18 mouse cellular contexts compared by ENCODE assay signal in the genomic region with DNA sequence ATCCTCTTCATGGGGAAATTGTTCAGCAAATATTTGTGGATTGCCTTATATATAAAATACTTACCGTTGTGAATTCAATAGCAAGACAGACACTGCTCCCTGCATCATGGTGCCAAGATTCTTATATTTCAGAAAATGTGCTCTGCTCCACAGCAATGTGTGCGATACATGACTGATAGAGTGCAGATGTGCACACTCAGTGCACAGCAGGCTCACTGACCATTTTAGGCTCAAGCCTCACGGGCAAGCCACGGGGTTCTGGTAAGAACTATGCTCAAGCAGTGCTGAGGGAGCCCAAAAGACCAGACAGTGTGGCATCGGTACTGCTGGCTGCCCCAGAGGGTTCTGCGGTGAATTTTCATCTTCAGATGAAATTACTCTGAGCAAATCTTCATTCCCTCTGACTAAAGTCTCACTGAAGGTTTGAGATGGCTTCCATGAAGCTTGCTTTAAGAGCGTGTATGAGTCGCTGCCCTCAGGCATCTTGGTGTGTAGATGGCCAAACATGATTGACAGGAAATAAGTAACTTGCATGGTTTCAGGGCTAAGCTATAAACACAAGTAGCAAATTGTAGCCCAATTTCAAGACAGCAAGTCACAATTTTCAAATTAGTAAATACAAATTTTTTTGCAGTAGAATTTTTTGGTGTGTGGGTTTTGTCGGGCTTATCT.
A peak's percentile ranks its signal among the peaks of the same experiment; 100 is the strongest.
DNase-seq lines count a peak whose midpoint lies in the region; ATAC-seq and TF ChIP-seq lines count a peak whose summit lies in the region.
"Had no signal": no experiment of that assay in that cellular context is flagged by ENCODE, and none has a peak within 500 bp of the region (broad histone marks: within the 10 kb centered on the region; RNA-seq: fewer than 3 reads in every experiment).

No protein-coding gene starts in this region.

- 77% methylated on average over 9 of the region's 9 CpGs for WGBS in hindbrain, embryonic 10.5 days
- WGBS in hindbrain, embryonic 16.5 days = 82% methylated on average over 9 of the region's 9 CpGs
- WGBS in stomach, embryonic 16.5 days = 72% methylated on average over 9 of the region's 9 CpGs
- 74% methylated on average over 9 of the region's 9 CpGs for WGBS in stomach, postnatal 0 days
- 60% methylated on average over 9 of the region's 9 CpGs for WGBS in embryonic facial prominence, embryonic 11.5 days

- H3K27ac ChIP-seq in hindbrain, embryonic 10.5 days = 0 out of 2 replicates have a peak overlapping the region, but pooled peaks have one; percentile 17
- no peak overlapping the region for H3K27ac ChIP-seq in hindbrain, embryonic 16.5 days (ENCODE audit: low read depth, low read length)
- 0 out of 2 replicates have a peak overlapping the region, but pooled peaks have one; percentile 12 for H3K27ac ChIP-seq in stomach, embryonic 16.5 days (ENCODE audit: low read length)
- no peak overlapping the region for H3K27ac ChIP-seq in stomach, postnatal 0 days (replicated peaks)
- H3K27ac ChIP-seq in embryonic facial prominence, embryonic 11.5 days (replicated peaks; ENCODE audit: low read depth, low read length) = no peak overlapping the region; the same call in 1 of the 2 replicates
- H3K27ac ChIP-seq: forebrain, embryonic 12.5 days; heart, embryonic 10.5 days; liver, embryonic 13.5 days; macrophage had no signal

- no peaks in the 10 kb centered on the region for H3K36me3 ChIP-seq in hindbrain, embryonic 10.5 days
- no peaks in the 10 kb centered on the region for H3K36me3 ChIP-seq in hindbrain, embryonic 16.5 days (ENCODE audit: control insufficient read depth, insufficient read depth, low read length)
- no peaks in the 10 kb centered on the region for H3K36me3 ChIP-seq in stomach, embryonic 16.5 days (ENCODE audit: control insufficient read depth, insufficient read depth, low read length)
- no peaks in the 10 kb centered on the region for H3K36me3 ChIP-seq in stomach, postnatal 0 days (ENCODE audit: control insufficient read depth, insufficient read depth, low read length)
- no peaks in the 10 kb centered on the region for H3K36me3 ChIP-seq in embryonic facial prominence, embryonic 11.5 days (replicated peaks; ENCODE audit: control insufficient read depth, insufficient read depth, low read depth, low read length)
- H3K36me3 ChIP-seq: forebrain, embryonic 12.5 days; G1E; heart, embryonic 10.5 days; liver, embryonic 13.5 days had no signal

- no peak overlapping the region for H3K4me3 ChIP-seq in hindbrain, embryonic 10.5 days
- no peak overlapping the region for H3K4me3 ChIP-seq in hindbrain, embryonic 16.5 days (ENCODE audit: low read length)
- no peak overlapping the region for H3K4me3 ChIP-seq in stomach, embryonic 16.5 days (replicated peaks; ENCODE audit: low read length)
- H3K4me3 ChIP-seq in stomach, postnatal 0 days (ENCODE audit: low read depth, low read length) = no peak overlapping the region
- no peak overlapping the region for H3K4me3 ChIP-seq in embryonic facial prominence, embryonic 11.5 days (ENCODE audit: low read depth, low read length)
- H3K4me3 ChIP-seq: forebrain, embryonic 12.5 days; heart, embryonic 10.5 days; liver, embryonic 13.5 days had no signal

- peaks cover 4% of the 10 kb centered on the region; the same call in 1 of the 2 replicates for H3K9me3 ChIP-seq in hindbrain, embryonic 10.5 days
- peaks cover 3% of the 10 kb centered on the region; the same call in 1 of the 2 replicates for H3K9me3 ChIP-seq in hindbrain, embryonic 16.5 days (ENCODE audit: control insufficient read depth, low read length)
- H3K9me3 ChIP-seq in stomach, embryonic 16.5 days (replicated peaks; ENCODE audit: control insufficient read depth, low read length) = no peaks in the 10 kb centered on the region
- H3K9me3 ChIP-seq in stomach, postnatal 0 days (ENCODE audit: control insufficient read depth, low read length) = no peaks in the 10 kb centered on the region
- no peaks in the 10 kb centered on the region for H3K9me3 ChIP-seq in embryonic facial prominence, embryonic 11.5 days (replicated peaks; ENCODE audit: control insufficient read depth, low read length)
- H3K9me3 ChIP-seq: forebrain, embryonic 12.5 days; G1E; liver, embryonic 13.5 days had no signal

- peaks cover 15% of the 10 kb centered on the region for H3K4me1 ChIP-seq in hindbrain, embryonic 10.5 days (replicated peaks)
- peaks cover 6% of the 10 kb centered on the region for H3K4me1 ChIP-seq in hindbrain, embryonic 16.5 days (ENCODE audit: control insufficient read depth, insufficient read depth, low read depth, low read length)
- H3K4me1 ChIP-seq in stomach, embryonic 16.5 days (ENCODE audit: control insufficient read depth, insufficient read depth, low read length) = no peaks in the 10 kb centered on the region
- no peaks in the 10 kb centered on the region for H3K4me1 ChIP-seq in stomach, postnatal 0 days (replicated peaks; ENCODE audit: control insufficient read depth, insufficient read depth)
- no peaks in the 10 kb centered on the region for H3K4me1 ChIP-seq in embryonic facial prominence, embryonic 11.5 days (ENCODE audit: control insufficient read depth, insufficient read depth, low read length)
- H3K4me1 ChIP-seq: liver, embryonic 13.5 days had no signal

- H3K4me2 ChIP-seq in hindbrain, embryonic 16.5 days (ENCODE audit: low read length) = no peak overlapping the region
- no peak overlapping the region for H3K4me2 ChIP-seq in stomach, embryonic 16.5 days (ENCODE audit: low read depth, low read length)
- no peak overlapping the region for H3K4me2 ChIP-seq in stomach, postnatal 0 days (replicated peaks; ENCODE audit: low read depth)
- H3K4me2 ChIP-seq in embryonic facial prominence, embryonic 11.5 days (ENCODE audit: low read depth, low read length) = no peak overlapping the region
- H3K4me2 ChIP-seq: forebrain, embryonic 12.5 days; liver, embryonic 13.5 days had no signal

- ATAC-seq in hindbrain, embryonic 16.5 days = no peak
- no peak for ATAC-seq in stomach, embryonic 16.5 days (ENCODE audit: insufficient read depth, low FRiP score)
- no peak for ATAC-seq in stomach, postnatal 0 days (ENCODE audit: low FRiP score, low TSS enrichment)
- no peak; the same call in 1 of the 2 replicates for ATAC-seq in embryonic facial prominence, embryonic 11.5 days (replicated peaks; ENCODE audit: insufficient number of reproducible peaks, low FRiP score, low TSS enrichment, low read depth)
- ATAC-seq in CD4-positive, CD25-positive, alpha-beta regulatory T cell, adult 4 months = no peak

- no peak for TF ChIP-seq CTCF in stomach, postnatal 0 days (IDR thresholded peaks at IDR 0.05; ENCODE audit: low read depth)

- no peak for DNase-seq in hindbrain, embryonic 10.5 days (ENCODE audit: low spot score)
- DNase-seq in stomach, postnatal 0 days (ENCODE audit: low spot score) = no peak
- peak; percentile 26 for DNase-seq in embryonic facial prominence, embryonic 11.5 days (ENCODE audit: low spot score)
- DNase-seq in cerebellum, adult 9-10 months = no peak
- DNase-seq: adrenal gland, postnatal 10 days; cerebellum, adult 8-10 months; kidney, adult 18-20 months; layer of hippocampus, adult 9-11 months; liver, embryonic 13.5 days; lung, adult 2 months had no signal

- H3K9ac ChIP-seq in hindbrain, embryonic 16.5 days (ENCODE audit: low read depth, low read length) = no peak overlapping the region
- H3K9ac ChIP-seq in stomach, embryonic 16.5 days (ENCODE audit: low read length) = no peak overlapping the region
- no peak overlapping the region for H3K9ac ChIP-seq in stomach, postnatal 0 days (ENCODE audit: low read length)
- H3K9ac ChIP-seq in embryonic facial prominence, embryonic 11.5 days (replicated peaks; ENCODE audit: low read length) = no peak overlapping the region
- H3K9ac ChIP-seq: forebrain, embryonic 12.5 days; liver, embryonic 13.5 days had no signal

- H3K27me3 ChIP-seq in hindbrain, embryonic 10.5 days (ENCODE audit: insufficient read depth, poor library complexity, severe bottlenecking) = no peaks in the 10 kb centered on the region; the same call in 1 of the 2 replicates
- no peaks in the 10 kb centered on the region for H3K27me3 ChIP-seq in hindbrain, embryonic 16.5 days (replicated peaks; ENCODE audit: control insufficient read depth, insufficient read depth, low read length)
- H3K27me3 ChIP-seq in stomach, embryonic 16.5 days (ENCODE audit: control insufficient read depth, insufficient read depth, low read length) = no peaks in the 10 kb centered on the region
- H3K27me3 ChIP-seq in stomach, postnatal 0 days (ENCODE audit: control insufficient read depth, insufficient read depth, low read length) = no peaks in the 10 kb centered on the region
- no peaks in the 10 kb centered on the region for H3K27me3 ChIP-seq in embryonic facial prominence, embryonic 11.5 days (ENCODE audit: control insufficient read depth, insufficient read depth, low read length)
- H3K27me3 ChIP-seq: CH12.LX; forebrain, embryonic 12.5 days; liver, embryonic 13.5 days had no signal

- no peak for TF ChIP-seq EP300 in stomach, postnatal 0 days (optimal IDR thresholded peaks at IDR 0.05)

Comparison
In these comparisons a context has a peak if more than half of its experiments do, and no peak if none do; other contexts are left out.
1. H3K27ac ChIP-seq: peak in hindbrain, embryonic 10.5 days (single experiment) and stomach, embryonic 16.5 days (single experiment); none in hindbrain, embryonic 16.5 days (single experiment), stomach, postnatal 0 days (single experiment) and embryonic facial prominence, embryonic 11.5 days (single experiment).